Mouse (Mus musculus): ENCODE data around the gene Metap1d. TPM values are rescaled to one million over a fixed set of nuclear protein-coding genes. Genes with fewer than 3 reads are reported as not detected.
A peak's percentile ranks its signal among the peaks of the same experiment; 100 is the strongest.

Metap1d gene
- polyA plus RNA-seq, 3 experiments from 2014 or later = 10.1 to 38.0 (median 27.6) TPM

DNA sequence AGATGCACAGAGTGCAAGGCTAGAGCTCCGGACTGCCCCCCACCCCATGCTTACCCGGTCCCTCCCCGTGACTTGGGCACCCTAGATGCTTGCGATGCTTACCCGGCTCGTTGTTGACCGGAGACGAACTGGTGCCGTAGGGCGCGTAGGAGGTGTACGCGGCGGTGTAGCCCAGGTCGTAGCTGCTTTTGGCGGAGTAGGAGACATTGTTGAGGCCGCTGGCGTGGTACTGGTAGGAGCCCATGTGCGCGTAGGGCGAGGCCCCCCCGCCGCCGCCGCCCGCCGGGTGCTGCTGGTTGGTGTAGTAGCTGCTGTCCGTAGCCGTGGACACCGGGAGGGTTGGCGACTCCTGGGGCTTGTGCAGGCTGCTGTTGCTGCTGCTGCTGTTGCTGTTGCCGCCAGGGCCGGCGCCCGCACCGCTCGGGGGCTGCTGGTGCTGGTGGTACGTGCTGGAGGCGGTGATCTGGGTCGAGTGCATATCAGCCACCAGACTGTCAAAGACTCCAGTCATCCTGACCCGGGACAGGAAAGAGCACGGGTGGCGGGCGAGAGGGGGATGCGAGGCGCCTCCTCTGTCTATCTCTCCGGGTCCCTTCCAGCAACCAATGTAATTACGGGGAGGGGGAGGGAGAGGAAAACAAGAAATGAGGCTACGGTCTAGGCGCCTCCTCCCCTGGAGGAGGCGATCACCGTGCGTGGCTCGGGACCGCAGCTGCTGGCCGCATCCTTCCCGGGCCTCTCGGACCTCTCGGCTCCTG is 93.0 kb downstream of the Metap1d start:
- ATAC-seq = peak; percentile 39

DNA sequence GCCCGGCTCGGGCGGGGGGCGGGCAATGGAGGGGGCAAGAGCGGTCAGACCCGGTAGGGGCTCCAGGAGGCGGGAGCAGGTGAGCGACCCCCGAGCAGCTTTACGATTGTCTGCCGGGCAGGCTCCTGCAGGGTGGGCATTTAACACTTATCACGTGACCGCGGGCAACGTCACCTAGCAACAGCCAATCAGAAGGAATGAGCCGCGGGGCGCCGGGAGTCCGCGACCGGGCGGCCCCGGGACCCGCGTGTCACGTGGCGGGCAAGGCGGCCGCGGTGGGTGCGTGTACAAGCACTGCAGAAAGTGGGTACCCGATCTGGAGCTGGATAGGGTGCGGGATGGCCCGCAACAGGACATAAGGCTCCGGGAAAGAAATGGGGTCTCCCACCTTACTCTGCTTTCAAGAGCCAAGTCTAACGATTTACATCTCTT is 93.6 kb downstream of the Metap1d start, which contains the start of gene Dlx2:
TSS of gene Dlx2 (minus strand) at position 115 of the 432 bp plus-strand sequence.
- ATAC-seq = no peak

DNA sequence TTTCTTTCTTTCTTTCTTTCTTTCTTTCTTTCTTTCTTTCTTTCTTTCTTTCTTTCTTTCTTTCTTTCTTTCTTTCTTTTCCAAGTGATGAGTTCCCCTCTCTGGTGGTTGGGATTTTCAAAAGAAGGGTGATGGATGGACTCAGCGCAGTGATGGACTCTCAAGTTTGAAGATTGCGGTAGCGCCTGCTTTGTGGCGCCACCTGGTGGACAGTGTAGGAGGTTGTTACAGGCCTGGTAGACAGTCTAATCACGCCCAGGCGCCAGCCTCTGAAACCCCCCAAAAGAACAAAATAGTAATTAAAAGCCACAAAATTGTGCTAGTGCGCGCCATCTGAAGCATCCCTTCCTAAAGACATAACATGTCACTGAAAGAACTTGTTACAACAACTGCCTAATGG is 94.8 kb downstream of the Metap1d start:
- no peak for ATAC-seq

DNA sequence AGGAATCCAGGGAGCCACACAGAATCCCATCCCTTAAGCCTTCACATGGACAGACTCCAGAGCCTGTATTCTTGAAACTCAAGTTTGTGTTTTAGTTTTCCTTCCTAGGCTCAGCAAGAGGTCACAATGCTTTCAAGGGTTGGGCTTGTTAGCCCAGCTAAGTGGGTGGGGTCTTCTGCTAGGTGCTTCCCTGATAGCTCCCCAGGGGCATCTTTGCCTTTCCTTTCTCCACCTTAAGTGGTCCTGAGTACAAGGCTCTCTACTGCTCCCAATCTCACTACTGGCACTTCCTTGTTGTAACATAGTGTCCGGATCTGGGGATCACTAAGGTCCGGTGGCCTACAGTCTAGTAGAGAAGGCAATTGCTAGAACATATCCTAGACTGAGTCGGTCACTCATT is 97.3 kb downstream of the Metap1d start:
- no peak for ATAC-seq

DNA sequence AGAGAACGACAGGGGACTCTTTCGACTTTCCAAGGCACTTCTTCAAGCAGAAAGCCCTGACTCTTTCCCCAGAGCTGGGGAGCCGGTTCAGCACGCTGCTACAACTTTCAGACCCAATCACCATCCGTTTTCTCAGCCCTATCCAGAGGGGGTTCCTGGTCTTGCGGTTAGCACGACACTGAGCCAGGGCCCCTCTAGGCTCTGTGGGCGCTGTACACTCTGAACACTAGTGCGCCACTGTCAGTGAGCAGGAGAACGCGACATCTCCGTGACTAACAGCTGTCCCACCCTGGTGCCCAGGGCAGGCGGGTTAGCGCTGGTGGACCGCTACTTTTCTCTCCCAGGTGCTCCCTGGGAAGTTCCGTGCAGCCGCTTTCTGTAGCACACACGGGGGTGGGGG is 98.6 kb downstream of the Metap1d start:
- ATAC-seq = no peak

DNA sequence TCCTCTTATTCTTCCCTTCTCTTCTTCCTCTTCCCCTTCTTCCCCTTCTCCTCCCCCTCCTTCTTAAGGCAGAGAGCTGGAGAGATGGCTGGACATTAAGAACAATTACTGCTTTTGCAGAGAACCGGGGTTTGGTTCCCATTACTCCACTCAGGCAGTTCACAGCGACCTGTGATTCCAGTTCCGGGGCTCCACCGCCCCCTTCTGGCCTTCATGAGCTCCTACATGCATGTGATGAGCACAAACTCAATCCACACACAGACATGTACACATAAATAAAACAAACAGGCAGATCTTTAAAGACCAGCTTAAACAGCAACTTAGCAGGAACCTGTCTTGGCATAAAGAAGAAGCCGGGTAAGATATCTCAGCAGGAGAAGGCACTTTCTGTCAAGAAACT is 103.0 kb downstream of the Metap1d start:
- no peak for ATAC-seq

DNA sequence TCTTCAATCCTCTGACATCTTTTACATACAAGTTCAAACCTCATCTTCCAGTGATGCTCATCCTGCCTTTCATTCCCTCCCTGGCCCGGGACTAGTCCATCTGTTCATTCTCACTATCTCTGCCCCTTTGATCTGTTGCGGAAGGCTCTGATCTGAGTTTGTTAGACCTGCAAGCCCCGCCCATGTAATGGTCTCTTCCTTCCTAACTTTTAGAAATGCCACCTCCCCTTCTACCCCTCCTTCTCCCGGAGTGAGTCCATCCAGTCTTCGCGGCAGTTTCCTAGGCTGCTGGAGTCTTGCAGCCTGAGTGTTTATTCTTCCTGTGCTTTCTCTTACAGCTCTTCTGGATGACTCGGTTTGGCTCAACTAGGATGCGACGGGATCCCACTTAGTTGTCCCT is 113.4 kb downstream of the Metap1d start:
- ATAC-seq = no peak

DNA sequence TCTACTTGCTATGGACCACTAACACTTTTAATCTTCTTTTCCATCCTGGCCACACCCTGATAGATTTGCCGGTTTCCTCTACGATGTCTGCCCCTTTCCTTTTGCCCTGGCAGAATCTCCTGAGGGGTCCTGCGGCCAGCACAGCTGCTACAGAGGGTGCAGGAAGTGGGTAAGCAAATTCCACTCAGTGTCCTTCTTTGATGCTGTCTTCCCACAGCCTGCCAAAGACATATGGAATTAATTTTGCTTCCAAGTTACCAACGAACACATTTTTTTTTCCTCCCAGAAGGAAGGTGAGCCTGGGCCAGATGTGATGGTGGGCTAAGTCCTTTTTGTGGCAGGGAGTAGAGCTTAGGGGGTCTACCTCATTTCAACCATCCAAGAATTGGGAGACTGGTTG is 120.7 kb downstream of the Metap1d start:
- ATAC-seq = no peak

Other genes with a start within 250 kb of the Metap1d start
- 100 to 1,000 TPM in 1 of 3 experiments, 10 to 100 TPM in 2; 83.0 to 106 (median 86.7) TPM for gene Dync1i2, start 241.6 kb upstream of the Metap1d start, polyA plus RNA-seq (2017; shearing (Covaris generic))
- gene Slc25a12, start 85.5 kb upstream of the Metap1d start, polyA plus RNA-seq (2017; shearing (Covaris generic)) = 10 to 100 TPM; 63.3 to 80.6 (median 68.3) TPM
- gene Hat1, start 64.3 kb upstream of the Metap1d start, polyA plus RNA-seq (2017; shearing (Covaris generic)) = 100 to 1,000 TPM in 1 of 3 experiments, 10 to 100 TPM in 2; 58.6 to 102 (median 76.9) TPM
- not detected for gene Dlx1, start 74.8 kb downstream of the Metap1d start, polyA plus RNA-seq (2017; shearing (Covaris generic))
- not detected for gene Dlx2, start 93.5 kb downstream of the Metap1d start, polyA plus RNA-seq (2017; shearing (Covaris generic))